Mouse (Mus musculus) heart, embryonic 11.5 days (tissue): Measurements from ENCODE around the gene Lrch2. TPM values are rescaled to one million over a fixed set of nuclear protein-coding genes. Genes with fewer than 3 reads are reported as not detected.
"Not testable (repeated sequence)": the region's sequence is repeated elsewhere in the genome, so short reads cannot be mapped to it uniquely, and the experiment has no call there.

Experiments
- ATAC-seq: fragments of 200-750 bp; cut with Nextera tagmentation; replicated peaks from 2 replicates; pipeline ENCODE4 v1.8.0; 2017; ENCODE audit warnings: moderate library complexity; ENCODE audit not compliant: insufficient number of reproducible peaks, low FRiP score, low TSS enrichment
- H3K27ac ChIP-seq: fragments of 300-500 bp; sonication (generic); 2 replicates; pipeline ENCODE4 v1.5.1; 2014; ENCODE audit warnings: mild to moderate bottlenecking, low read depth, low read length
- H3K27me3 ChIP-seq: fragments of 300-500 bp; sonication (generic); 2 replicates; pipeline ENCODE4 v1.6.1; 2014; ENCODE audit warnings: mild to moderate bottlenecking, low read length, mixed read lengths; ENCODE audit not compliant: control insufficient read depth, insufficient read depth
- H3K36me3 ChIP-seq: fragments of 300-500 bp; sonication (generic); 2 replicates; pipeline ENCODE4 v1.6.1; 2014; ENCODE audit warnings: mild to moderate bottlenecking, low read length, moderate library complexity, mixed read lengths; ENCODE audit not compliant: control insufficient read depth, insufficient read depth
- H3K4me1 ChIP-seq: fragments of 300-500 bp; sonication (generic); 2 replicates; pipeline ENCODE4 v1.6.1; 2014; ENCODE audit warnings: low read length; ENCODE audit not compliant: control insufficient read depth, insufficient read depth
- H3K4me2 ChIP-seq: fragments of 300-500 bp; sonication (generic); 2 replicates; pipeline ENCODE4 v1.6.1; 2014; ENCODE audit warnings: mild to moderate bottlenecking, moderate library complexity
- H3K4me3 ChIP-seq: fragments of 300-500 bp; sonication (generic); 2 replicates; pipeline ENCODE4 v1.5.1; 2014; ENCODE audit warnings: low read depth, low read length
- H3K9ac ChIP-seq: fragments of 300-500 bp; sonication (generic); 2 replicates; pipeline ENCODE4 v1.6.1; 2014; ENCODE audit warnings: mild to moderate bottlenecking, low read depth, low read length, moderate library complexity
- H3K9me3 ChIP-seq: fragments of 300-500 bp; sonication (generic); replicated peaks from 2 replicates; pipeline ENCODE4 v1.6.1; 2016; ENCODE audit warnings: low read length; ENCODE audit not compliant: control insufficient read depth
- WGBS: fragments of 180-500 bp; shearing (Covaris S2); extraction: QIAGEN DNeasy Blood & Tissue Kit; methylation state at CpG from one replicate; pipeline ENCODE4 v1.1.7; 2014; ENCODE audit not compliant: insufficient replicate concordance; 5-methylcytosine and 5-hydroxymethylcytosine counted together
- polyA plus RNA-seq: library from polyadenylated mRNA; unstranded; fragments of >200 nt; fragmentation: Nextera tagmentation; extraction: Ambion mirVana; gene quantifications from 2 replicates; pipeline ENCODE4 v1.2.1, GENCODE M21; 2014

The Lrch2 gene
- polyA plus RNA-seq, 1 experiment from 2014 or later, result 5.6 TPM

DNA sequence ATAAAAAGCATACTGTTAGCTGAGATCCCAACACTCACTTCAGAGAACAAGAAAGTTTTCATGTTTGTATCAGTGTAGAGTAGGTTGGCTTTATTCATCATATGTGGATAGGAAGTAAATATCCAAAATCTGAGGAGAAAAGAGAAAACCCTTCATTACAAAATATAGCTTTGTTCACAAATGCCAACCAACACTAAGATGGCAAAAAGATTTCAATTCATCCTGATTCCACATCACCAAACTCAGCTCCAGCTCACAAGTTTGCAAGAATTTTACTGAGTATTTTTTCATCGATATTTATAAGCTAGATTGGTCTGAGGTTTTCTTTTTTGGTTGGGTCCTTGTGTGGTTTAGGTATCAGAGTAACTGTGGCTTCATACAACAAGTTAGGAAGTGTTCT, 100.3 kb downstream of the Lrch2 start, which contains the start of gene Vmn1r239-ps:
Gene Vmn1r239-ps, minus strand, starts transcription at position 101 of the 400 bp plus-strand sequence.
- WGBS, result 68% methylated on average over 1 of the region's 1 CpGs
- H3K4me2 ChIP-seq, H3K27ac ChIP-seq, H3K27me3 ChIP-seq, H3K4me1 ChIP-seq, H3K36me3 ChIP-seq, H3K9ac ChIP-seq, ATAC-seq, H3K4me3 ChIP-seq, H3K9me3 ChIP-seq: not testable (repeated sequence)

DNA sequence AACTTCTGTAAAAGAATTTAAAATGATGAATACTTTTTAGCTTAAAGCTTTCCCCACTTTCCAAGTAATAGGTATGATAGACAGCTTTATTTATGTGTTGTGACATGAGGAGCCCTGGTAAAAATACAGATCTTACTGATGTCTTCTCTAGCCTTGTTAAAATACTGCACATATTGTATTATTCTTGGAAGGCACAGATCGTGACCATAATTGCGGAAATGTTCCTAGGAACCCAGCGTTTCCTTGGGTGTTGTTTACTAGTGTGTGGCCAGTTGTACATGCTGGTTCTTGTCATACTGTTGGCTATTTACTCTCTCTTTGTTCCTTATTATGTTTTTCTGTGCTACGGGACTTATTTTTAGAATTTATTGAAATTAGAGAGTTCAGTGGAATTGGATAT, 110.5 kb downstream of the Lrch2 start:
- H3K27ac ChIP-seq, result no peak overlapping the region
- no peak for ATAC-seq
- H3K9me3 ChIP-seq, result no peaks in the 10 kb centered on the region
- H3K27me3 ChIP-seq, result no peaks in the 10 kb centered on the region
- H3K4me2 ChIP-seq, result no peak overlapping the region
- H3K4me3 ChIP-seq, result no peak overlapping the region
- H3K36me3 ChIP-seq, result no peaks in the 10 kb centered on the region
- no peak overlapping the region for H3K9ac ChIP-seq
- no peaks in the 10 kb centered on the region for H3K4me1 ChIP-seq
- WGBS, result 87% methylated on average over 4 of the region's 4 CpGs

- 82% methylated on average over 2 of the region's 2 CpGs for WGBS
- H3K4me3 ChIP-seq, result no peak overlapping the region
- no peak overlapping the region for H3K27ac ChIP-seq
- H3K4me1 ChIP-seq, result no peaks in the 10 kb centered on the region
- no peak overlapping the region for H3K9ac ChIP-seq
- no peaks in the 10 kb centered on the region for H3K9me3 ChIP-seq
- no peaks in the 10 kb centered on the region for H3K36me3 ChIP-seq
- H3K4me2 ChIP-seq, result no peak overlapping the region
- ATAC-seq, result no peak
- no peaks in the 10 kb centered on the region for H3K27me3 ChIP-seq
Measured at GRCm38 (mm10) chrX:147435400-147435799, 118.5 kb downstream of the Lrch2 start.

DNA sequence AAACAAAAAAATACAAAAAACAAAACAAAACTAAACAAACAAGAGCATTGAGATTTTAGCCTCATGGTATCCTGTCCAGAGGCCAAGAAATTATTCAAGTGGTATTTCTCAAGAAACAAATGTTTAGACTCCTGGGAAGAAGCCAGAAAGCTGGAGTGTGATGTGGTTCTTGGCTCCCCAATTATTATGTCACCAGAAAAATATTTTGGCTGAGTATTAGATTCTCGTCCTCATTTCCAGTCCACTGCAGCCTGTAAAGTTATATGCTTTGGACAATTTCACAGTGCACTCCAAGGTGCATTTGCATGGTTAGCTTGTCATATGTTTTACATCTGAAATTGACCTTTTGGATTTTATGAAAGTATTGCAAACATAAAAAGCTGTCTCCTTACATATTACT, 124.1 kb downstream of the Lrch2 start:
- Histone ChIP-seq H3K4me1 (no peaks in the 10 kb centered on the region), H3K4me3 (no peak overlapping the region), H3K9me3 (no peaks in the 10 kb centered on the region), H3K9ac (no peak overlapping the region), H3K27me3 (no peaks in the 10 kb centered on the region), H3K27ac (no peak overlapping the region), H3K36me3 (no peaks in the 10 kb centered on the region), H3K4me2 (no peak overlapping the region)
- ATAC-seq, result no peak
- WGBS, result 35% methylated on average over 1 of the region's 1 CpGs

DNA sequence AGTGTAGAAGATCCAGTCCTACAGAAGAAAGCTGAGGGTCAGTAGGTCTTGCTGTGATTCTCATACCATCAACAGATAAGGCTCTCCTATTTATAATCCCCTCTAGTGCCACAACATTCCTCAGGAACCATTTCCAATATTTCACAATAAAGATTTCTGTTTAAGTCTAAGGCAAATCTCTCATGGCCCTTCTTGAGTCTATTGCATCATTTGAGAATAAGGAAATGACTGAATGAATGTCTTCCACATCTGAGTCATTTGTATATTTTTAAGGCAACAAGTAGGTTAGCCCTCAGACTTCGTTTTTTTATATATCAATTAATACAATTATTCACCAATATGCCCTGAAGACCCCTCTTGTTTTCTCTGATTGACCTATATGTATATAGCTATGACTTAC, 124.8 kb downstream of the Lrch2 start, which contains the start of gene Il13ra2:
Gene Il13ra2, minus strand, starts transcription at position 64 of the 400 bp plus-strand sequence.
- Histone ChIP-seq H3K27me3 (no peaks in the 10 kb centered on the region), H3K36me3 (no peaks in the 10 kb centered on the region), H3K9me3 (no peaks in the 10 kb centered on the region), H3K27ac (no peak within 1 kb of the TSS), H3K4me2 (no peak within 1 kb of the TSS), H3K4me3 (no peak within 1 kb of the TSS), H3K9ac (no peak within 1 kb of the TSS), H3K4me1 (no peaks in the 10 kb centered on the region)
- 40% methylated on average over 1 of the region's 1 CpGs for WGBS
- ATAC-seq, result no peak

Other genes with a start within 250 kb of the Lrch2 start
- not detected in 2 replicates for gene Il13ra2, start 124.9 kb downstream of the Lrch2 start, polyA plus RNA-seq
- gene Vmn1r239-ps, start 100.4 kb downstream of the Lrch2 start, polyA plus RNA-seq, result not detected in 2 replicates
- not detected in 2 replicates for gene Gm15128, start 211.9 kb upstream of the Lrch2 start, polyA plus RNA-seq